Mouse (Mus musculus): Measurements from ENCODE around the gene Zeb2. TPM values are rescaled to one million over a fixed set of nuclear protein-coding genes. Genes with fewer than 3 reads are reported as not detected.

Zeb2 gene
- polyA plus RNA-seq, 2 experiments: 5.7 to 9.9 TPM

DNA sequence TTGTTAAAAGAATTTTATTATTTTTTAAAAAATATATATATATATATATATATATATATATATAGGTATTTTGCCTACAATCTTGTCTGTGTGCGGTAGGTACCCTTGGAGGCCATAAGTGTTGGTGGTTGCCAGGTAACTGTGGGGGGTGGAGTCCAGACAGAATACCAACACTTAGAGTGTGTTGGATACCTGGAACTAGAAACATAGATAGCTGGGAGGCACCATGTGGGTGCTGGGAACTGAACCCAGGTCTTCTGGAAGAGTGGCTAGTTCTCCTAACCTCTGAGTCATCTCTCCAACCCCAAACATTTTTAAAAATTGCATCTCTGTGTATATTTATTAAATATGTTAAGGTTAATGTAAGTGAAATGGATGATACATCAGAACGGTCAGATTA, 11.5 kb upstream of the Zeb2 start:
- H3K4me2 ChIP-seq (ENCODE audit: low read depth): no peak overlapping the region
- H3K9ac ChIP-seq (replicated peaks): no peak overlapping the region
- no peaks in the 10 kb centered on the region for H3K27me3 ChIP-seq (ENCODE audit: control insufficient read depth, insufficient read depth, low read length)
- no peaks in the 10 kb centered on the region for H3K4me1 ChIP-seq (replicated peaks; ENCODE audit: control insufficient read depth in 2 of 2, insufficient read depth in 2 of 2, low read length in 1 of 2)
- no peak for TF ChIP-seq CTCF (IDR thresholded peaks at IDR 0.05; ENCODE audit: low read depth)
- no peak for TF ChIP-seq EP300 (IDR thresholded peaks at IDR 0.05; ENCODE audit: low read depth)
- DNase-seq (ENCODE audit: low read depth in 3 of 3, low spot score in 3 of 3) (no peak), ATAC-seq (ENCODE audit: insufficient read depth) (no peak)
- H3K9me3 ChIP-seq (ENCODE audit: control insufficient read depth, low read length): no peaks in the 10 kb centered on the region
- no peak overlapping the region for H3K27ac ChIP-seq
- no peaks in the 10 kb centered on the region for H3K36me3 ChIP-seq (replicated peaks; ENCODE audit: control insufficient read depth, insufficient read depth, low read depth)
- WGBS (ENCODE audit: insufficient replicate concordance): 79% methylated on average over 2 of the region's 2 CpGs
- no peak overlapping the region for H3K4me3 ChIP-seq (ENCODE audit: insufficient read depth in 1 of 2, low read depth in 2 of 2, low read length in 2 of 2)

- no peak for DNase-seq (ENCODE audit: low read depth in 3 of 3, low spot score in 3 of 3)
- ATAC-seq (ENCODE audit: insufficient read depth): no peak
- Histone ChIP-seq H3K4me2 (ENCODE audit: low read depth) (no peak overlapping the region), H3K9me3 (ENCODE audit: control insufficient read depth, low read length) (no peaks in the 10 kb centered on the region), H3K9ac (replicated peaks) (no peak overlapping the region), H3K27me3 (ENCODE audit: control insufficient read depth, insufficient read depth, low read length) (no peaks in the 10 kb centered on the region), H3K36me3 (replicated peaks; ENCODE audit: control insufficient read depth, insufficient read depth, low read depth) (no peaks in the 10 kb centered on the region), H3K27ac (no peak overlapping the region), H3K4me3 (ENCODE audit: insufficient read depth in 1 of 2, low read depth in 2 of 2, low read length in 2 of 2) (no peak overlapping the region), H3K4me1 (replicated peaks; ENCODE audit: control insufficient read depth in 2 of 2, insufficient read depth in 2 of 2, low read length in 1 of 2) (no peaks in the 10 kb centered on the region)
- TF ChIP-seq CTCF (IDR thresholded peaks at IDR 0.05; ENCODE audit: low read depth) (no peak), EP300 (IDR thresholded peaks at IDR 0.05; ENCODE audit: low read depth) (no peak)
- WGBS (ENCODE audit: insufficient replicate concordance): 65% methylated on average over 5 of the region's 5 CpGs
Measured at GRCm38 (mm10) chr2:45126401-45126800, 9.2 kb upstream of the Zeb2 start.

- ATAC-seq (ENCODE audit: insufficient read depth): no peak
- Histone ChIP-seq H3K4me2 (ENCODE audit: low read depth) (no peak overlapping the region), H3K36me3 (replicated peaks; ENCODE audit: control insufficient read depth, insufficient read depth, low read depth) (no peaks in the 10 kb centered on the region), H3K4me1 (replicated peaks; ENCODE audit: control insufficient read depth in 2 of 2, insufficient read depth in 2 of 2, low read length in 1 of 2) (no peaks in the 10 kb centered on the region), H3K27me3 (ENCODE audit: control insufficient read depth, insufficient read depth, low read length) (no peaks in the 10 kb centered on the region), H3K27ac (no peak overlapping the region), H3K9ac (replicated peaks) (no peak overlapping the region), H3K4me3 (ENCODE audit: insufficient read depth in 1 of 2, low read depth in 2 of 2, low read length in 2 of 2) (no peak overlapping the region), H3K9me3 (ENCODE audit: control insufficient read depth, low read length) (no peaks in the 10 kb centered on the region)
- WGBS (ENCODE audit: insufficient replicate concordance): 64% methylated on average over 4 of the region's 4 CpGs
- no peak for DNase-seq (ENCODE audit: low read depth in 3 of 3, low spot score in 3 of 3)
- TF ChIP-seq EP300 (IDR thresholded peaks at IDR 0.05; ENCODE audit: low read depth) (no peak), CTCF (IDR thresholded peaks at IDR 0.05; ENCODE audit: low read depth) (no peak)
Measured at GRCm38 (mm10) chr2:45125181-45125580, 8.0 kb upstream of the Zeb2 start.

DNA sequence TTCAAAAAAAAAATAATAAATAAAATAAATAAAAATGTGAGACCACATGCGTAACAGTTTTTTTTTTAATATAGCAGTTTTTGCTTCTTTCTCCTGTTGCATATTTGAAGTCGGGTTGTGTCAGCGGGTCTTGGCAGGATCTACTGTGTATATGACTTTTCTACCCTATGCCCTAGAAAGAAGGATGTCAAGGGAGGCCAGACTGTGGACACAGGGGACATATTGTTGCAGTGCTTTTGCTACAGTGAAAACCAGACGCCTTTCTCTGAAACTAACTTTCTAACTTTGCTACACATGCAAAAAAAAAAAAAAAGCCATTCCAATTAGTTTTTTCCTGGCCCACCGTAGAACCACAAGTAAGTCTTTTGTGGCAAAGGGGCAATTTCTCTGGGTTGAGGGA, 6.3 kb upstream of the Zeb2 start:
- H3K4me3 ChIP-seq (ENCODE audit: insufficient read depth in 1 of 2, low read depth in 2 of 2, low read length in 2 of 2): no peak overlapping the region
- no peak for DNase-seq (ENCODE audit: low read depth in 3 of 3, low spot score in 3 of 3)
- H3K4me1 ChIP-seq (replicated peaks; ENCODE audit: control insufficient read depth in 2 of 2, insufficient read depth in 2 of 2, low read length in 1 of 2): no peaks in the 10 kb centered on the region
- H3K9me3 ChIP-seq (ENCODE audit: control insufficient read depth, low read length): no peaks in the 10 kb centered on the region
- H3K9ac ChIP-seq (replicated peaks): no peak overlapping the region
- H3K27ac ChIP-seq: no peak overlapping the region
- H3K27me3 ChIP-seq (ENCODE audit: control insufficient read depth, insufficient read depth, low read length): no peaks in the 10 kb centered on the region
- WGBS (ENCODE audit: insufficient replicate concordance): 67% methylated on average over 5 of the region's 5 CpGs
- no peak overlapping the region for H3K4me2 ChIP-seq (ENCODE audit: low read depth)
- no peak for TF ChIP-seq CTCF (IDR thresholded peaks at IDR 0.05; ENCODE audit: low read depth)
- no peak for TF ChIP-seq EP300 (IDR thresholded peaks at IDR 0.05; ENCODE audit: low read depth)
- ATAC-seq (ENCODE audit: insufficient read depth): no peak
- no peaks in the 10 kb centered on the region for H3K36me3 ChIP-seq (replicated peaks; ENCODE audit: control insufficient read depth, insufficient read depth, low read depth)

GRCm38 (mm10) chr2:45118121-45118520, 926 bp upstream of the Zeb2 start:
- H3K27ac ChIP-seq: no peak overlapping the region
- peaks cover 4 to 10% of the 10 kb centered on the region in 2 experiments for H3K4me1 ChIP-seq (replicated peaks; ENCODE audit: control insufficient read depth in 2 of 2, insufficient read depth in 2 of 2, low read length in 1 of 2)
- no peak for DNase-seq (ENCODE audit: low read depth in 3 of 3, low spot score in 3 of 3)
- no peaks in the 10 kb centered on the region; the same call in 1 of the 2 replicates for H3K27me3 ChIP-seq (ENCODE audit: control insufficient read depth, insufficient read depth, low read length)
- TF ChIP-seq CTCF (IDR thresholded peaks at IDR 0.05; ENCODE audit: low read depth) (no peak), EP300 (IDR thresholded peaks at IDR 0.05; ENCODE audit: low read depth) (no peak)
- no peak for ATAC-seq (ENCODE audit: insufficient read depth)
- WGBS (ENCODE audit: insufficient replicate concordance): 46% methylated on average over 3 of the region's 3 CpGs
- no peak overlapping the region for H3K4me3 ChIP-seq (ENCODE audit: insufficient read depth in 1 of 2, low read depth in 2 of 2, low read length in 2 of 2)
- H3K36me3 ChIP-seq (replicated peaks; ENCODE audit: control insufficient read depth, insufficient read depth, low read depth): no peaks in the 10 kb centered on the region
- H3K4me2 ChIP-seq (ENCODE audit: low read depth): no peak overlapping the region; the same call in 1 of the 2 replicates
- H3K9ac ChIP-seq (replicated peaks): no peak overlapping the region
- no peaks in the 10 kb centered on the region for H3K9me3 ChIP-seq (ENCODE audit: control insufficient read depth, low read length)
